Mouse (Mus musculus) spleen, postnatal 36 days (tissue): Measurements from ENCODE around the gene Tgfbr3.

ENCODE experiments used
- DNase-seq, 2 experiments: peaks; one replicate each; pipeline ENCODE4 v3.0.0; 2022; ENCODE audit warnings: low spot score in 2 of 2, mixed read lengths in 1 of 2

The Tgfbr3 gene

DNA sequence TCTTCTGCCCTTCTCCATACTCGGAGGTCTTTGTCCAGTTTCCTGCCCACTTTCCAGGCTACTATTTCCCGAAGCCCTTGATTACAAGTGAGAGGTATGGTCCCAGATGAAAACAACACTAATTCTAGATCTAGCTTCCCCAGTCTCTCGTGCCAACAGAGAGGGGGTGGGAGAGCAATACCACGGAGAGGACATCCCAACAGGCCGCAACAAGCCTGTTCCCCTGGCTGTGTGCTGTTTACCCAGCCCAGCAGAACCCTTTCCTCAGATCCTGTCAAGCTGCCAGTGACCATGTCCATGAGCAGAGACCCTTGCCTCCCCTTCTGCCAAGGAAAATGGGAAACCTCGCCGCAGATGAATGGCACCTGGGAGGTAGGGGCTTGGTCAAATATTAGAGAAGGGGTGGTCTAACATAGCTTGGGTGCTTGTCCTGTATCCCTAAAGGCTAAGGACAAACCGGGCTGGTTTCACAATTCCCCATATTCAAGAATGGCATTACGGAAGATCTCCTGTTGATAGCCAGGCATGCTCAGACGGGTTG, 77.5 kb downstream of the Tgfbr3 start:
- DNase-seq: no peak

DNA sequence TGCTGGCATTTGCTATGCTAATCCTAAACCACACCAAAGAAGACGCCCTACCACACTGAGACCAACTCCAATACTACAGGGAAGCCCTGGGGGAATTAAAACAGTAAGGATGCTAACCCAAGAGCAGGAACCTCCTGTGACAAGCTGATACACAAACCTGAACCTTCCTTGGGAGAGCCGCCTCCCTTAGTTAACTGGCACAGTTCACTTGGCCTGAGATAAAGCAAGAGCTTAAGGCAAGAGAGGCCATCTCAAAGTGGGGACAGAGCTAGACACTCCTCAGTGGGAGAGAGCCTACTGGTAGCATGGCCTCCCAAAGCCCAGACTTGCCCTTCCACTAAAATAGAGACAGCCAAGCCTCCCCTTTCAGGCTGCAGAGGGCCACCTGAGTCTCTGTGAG, 79.4 kb downstream of the Tgfbr3 start:
- no peak for DNase-seq

DNA sequence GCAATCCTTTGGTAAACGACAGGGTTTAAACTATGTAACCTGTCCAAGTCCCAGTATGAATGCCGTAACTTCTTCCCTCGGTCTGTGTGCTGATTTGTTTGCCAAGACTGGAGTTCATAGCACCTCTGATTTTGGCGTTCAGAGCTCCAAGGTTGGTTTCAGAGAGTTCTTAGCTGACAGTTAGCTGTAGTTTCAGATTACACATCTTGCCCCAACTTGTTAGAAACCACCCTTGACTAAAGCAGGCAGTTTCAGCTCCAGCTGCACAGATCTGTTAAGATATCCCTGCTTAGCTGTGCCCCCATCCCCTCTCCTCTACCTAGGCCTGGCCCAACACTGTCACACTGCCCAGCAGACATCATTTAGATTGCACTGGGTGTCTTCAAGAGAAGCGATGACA, 81.5 kb downstream of the Tgfbr3 start:
- no peak for DNase-seq

DNA sequence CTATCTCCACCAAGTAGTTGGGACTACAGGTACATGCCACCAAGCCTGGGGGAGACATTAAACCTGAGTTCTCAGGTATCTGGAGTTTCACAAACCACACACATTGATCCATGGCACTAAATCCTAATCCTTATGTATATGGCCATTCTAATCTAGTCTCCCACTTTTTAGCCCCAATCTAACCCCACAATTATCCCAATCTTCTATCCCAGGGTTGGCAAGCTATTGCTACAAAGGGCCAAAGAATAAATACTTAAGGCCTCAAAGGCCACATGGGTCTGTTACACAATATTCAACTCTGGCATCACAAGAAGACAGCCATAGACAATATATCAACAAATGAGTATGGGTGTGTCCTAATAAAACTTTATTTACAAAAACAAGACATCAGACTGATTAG, 85.1 kb downstream of the Tgfbr3 start:
- DNase-seq: no peak

DNA sequence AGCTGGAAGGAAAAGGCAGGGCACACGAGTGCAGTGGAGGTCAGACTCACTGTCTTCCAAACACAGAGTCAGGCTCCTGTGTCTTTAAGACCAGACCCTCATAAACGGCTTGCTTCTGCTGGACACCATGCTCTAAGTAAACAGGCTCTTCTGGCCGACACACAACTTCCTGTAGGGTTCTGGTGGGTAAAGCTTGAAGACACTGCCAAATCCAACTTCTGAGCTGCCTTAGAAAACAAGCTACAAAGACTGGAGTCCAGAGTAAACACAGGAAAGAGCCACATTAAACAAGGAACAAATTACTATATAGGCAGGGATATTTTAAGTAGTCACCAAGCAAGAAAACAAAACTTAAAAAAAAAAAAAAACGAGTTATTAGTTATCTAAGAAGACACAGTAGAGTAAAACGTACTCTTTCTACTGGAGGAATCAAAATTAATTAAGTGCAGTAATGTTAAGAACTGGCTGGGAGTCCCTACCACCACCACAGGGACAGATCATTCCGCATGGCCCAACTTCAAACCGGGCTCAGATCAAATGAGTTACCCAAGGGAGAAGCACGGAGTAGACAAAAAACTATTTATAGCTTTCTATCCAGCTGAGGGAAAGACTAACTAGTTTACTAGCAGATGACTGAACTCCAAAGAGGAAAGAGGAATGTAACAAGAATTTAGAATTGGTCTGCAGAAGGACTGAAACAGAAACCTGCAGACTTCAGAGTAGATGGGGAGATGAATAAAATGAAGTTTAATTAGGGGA, 86.4 kb downstream of the Tgfbr3 start:
- DNase-seq: no peak

DNA sequence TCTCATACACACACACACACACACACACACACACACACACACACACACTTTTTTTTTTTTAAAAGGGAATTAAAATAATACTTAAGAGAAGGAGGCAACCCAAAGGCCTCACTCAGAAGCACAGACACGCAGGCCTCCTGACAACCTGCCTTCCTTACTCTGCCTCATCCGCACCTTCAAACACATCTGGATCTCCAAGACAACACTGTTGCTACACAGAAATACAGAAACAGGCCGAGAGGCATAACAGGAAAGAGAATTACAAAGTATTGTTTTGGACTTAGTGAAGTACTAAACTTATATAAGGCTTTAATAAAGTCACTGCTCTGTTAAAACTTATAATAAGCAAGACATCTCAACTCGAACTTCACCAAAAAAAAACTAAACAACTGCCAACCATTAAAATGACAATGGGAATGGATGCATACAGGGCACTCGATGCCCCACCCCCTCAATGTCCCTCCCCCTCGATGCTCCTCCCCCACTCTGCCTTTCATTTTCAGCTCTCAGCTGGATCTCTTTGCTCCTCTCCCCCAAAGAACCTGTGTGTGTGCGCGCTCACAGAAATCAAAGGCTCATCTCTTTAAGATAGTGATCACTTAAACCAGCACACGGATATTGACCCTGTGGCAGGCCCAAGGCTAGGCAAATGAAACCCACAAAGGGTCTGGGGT, 87.8 kb downstream of the Tgfbr3 start:
- DNase-seq: no peak

DNA sequence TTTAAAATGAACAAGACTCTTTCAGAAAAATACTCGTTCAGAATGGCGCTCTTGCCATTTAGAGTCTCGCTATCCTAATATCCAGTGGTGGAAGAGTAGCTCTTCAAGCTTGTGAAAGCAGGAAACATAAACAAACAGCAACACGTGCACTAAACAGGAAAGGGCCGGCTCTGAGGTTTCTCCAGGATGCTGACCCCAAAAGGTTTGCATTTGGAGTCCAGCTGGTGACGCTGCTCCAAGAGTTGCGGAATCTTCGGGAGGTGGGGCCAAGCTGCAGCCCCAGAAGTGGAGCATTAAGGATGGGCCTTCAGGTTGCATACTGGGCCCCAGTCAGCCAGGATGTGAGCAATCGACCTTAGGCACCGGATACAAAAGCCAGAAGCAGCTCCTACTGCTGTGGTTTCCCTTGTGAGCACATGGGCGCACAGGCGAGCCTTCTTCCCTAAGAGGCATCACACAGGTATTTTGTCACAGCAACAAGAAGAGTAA, 88.5 kb downstream of the Tgfbr3 start:
- DNase-seq: no peak

DNA sequence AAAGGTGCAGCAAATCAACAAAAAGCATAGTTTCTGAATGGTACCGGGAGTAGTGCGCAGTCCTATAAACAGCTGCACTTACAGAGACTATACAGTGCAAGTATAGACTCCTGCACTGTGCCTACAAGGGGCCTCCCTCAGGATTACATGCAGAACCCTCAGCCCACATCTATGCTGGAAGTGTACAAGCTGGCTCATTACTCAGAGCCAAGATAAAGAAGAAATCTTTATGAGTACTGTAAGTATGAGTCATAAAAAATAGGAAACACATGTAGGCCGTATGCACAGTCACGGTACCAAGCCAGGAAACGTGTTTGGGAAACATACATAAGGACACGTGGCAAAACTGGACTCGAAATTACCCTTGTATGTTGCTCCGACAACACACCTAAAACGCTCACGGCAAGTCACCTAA, 89.2 kb downstream of the Tgfbr3 start:
- DNase-seq: no peak

DNA sequence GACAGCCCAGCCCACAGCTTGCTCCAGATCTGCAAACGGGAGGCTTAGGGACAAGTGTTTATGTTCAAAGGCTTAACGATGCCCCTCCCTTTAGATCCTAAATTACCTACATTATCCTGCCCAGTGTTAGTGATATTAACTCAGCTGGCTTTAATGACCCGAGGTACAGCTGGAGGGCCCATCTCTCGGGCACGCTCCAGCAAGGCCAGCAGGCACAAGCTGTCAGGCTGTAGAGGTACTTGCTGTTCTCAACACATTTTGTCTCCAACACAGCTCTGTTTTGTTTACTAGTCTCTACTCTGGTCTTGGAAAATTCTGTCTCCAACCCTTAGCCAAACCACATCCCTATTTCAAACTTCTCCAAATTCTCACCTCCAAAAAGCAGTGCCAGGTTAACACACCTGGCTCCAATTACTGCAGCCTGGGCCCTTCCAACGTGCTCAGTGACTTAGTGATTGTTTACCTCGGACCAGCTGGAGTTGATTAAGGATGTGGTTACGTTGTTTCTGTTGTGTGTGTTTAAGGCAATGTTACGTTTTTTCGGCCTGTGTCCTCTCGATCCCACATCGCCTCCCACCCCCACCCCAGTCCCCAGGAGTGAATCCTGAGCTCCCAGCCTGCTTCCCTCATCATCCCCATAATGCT, 93.6 kb downstream of the Tgfbr3 start:
- no peak for DNase-seq

DNA sequence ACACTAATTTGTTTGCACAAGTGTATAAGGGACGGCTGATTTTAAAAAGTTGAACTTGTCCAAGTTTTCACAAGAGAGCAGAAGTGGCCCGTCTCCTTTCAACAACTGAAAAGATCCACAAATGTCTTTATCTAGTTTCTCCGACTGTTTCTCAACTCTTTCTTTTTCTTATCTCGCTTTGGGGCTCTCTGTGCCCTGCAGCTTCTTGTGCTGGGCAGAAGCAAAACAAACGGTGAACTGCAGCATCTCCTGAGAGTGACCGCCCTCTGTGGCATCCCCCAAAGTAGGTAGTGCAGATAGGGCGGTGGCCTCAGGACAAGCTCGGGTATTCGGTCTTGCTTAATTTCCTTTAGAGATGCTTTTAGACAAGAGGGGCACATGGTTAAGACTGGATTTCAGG, 96.3 kb downstream of the Tgfbr3 start:
- DNase-seq: no peak

DNA sequence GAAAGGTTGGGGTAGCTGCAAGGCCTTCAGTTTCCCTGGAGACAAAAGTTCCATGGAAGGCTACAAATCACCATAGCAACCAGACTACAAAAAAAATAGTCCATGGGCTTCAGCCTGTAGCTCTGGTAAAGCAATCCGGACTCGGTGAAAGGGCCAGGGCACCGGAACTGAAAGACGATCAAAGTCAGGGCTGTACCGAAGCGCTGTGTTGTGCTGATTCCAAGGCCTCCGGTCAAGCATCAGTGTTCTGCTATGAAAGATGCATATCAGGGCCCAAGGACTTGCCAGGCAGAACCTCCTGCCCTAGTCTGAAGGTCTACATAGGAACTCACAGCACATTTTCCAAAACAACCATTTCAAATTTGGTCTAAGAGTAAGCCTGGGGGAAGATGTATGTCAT, 97.1 kb downstream of the Tgfbr3 start:
- DNase-seq: no peak

DNA sequence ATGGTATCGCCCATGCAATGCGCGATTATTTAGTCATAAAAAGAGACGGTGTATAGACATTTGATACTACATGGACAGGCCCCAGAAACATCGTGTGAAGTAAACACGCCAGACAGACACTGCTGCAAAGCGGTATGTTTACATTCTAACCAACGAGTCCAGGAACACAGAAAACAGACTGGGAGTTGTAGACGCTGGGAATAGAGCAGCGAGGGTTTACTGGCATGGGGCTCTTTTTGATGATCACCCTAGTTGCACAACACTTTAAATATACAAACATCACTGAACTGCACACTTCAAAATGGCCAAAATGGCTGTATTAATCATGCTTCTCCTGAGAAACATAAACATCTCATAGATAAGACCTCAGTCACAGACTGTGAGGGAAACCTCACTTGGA, 100.9 kb downstream of the Tgfbr3 start:
- no peak for DNase-seq

DNA sequence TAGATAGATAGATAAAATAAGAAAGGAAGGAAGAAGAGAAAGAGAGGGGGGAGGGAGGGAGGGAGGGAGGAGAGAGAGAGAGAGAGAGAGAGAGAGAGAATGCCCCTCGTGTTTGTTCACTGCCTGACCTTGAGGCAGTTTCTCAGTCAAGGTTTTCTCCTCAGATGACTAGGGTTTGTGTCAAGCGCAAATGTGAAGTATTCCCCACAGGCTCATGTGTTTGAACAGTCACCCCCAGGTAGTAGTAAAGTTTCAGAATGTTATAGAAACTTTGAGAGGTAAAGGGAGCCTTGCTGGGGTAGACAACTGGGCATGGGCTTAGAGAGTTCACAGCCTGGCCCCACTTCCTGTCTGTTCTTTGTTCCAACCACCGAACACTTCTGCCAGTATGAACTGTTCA, 103.2 kb downstream of the Tgfbr3 start:
- DNase-seq: no peak

DNA sequence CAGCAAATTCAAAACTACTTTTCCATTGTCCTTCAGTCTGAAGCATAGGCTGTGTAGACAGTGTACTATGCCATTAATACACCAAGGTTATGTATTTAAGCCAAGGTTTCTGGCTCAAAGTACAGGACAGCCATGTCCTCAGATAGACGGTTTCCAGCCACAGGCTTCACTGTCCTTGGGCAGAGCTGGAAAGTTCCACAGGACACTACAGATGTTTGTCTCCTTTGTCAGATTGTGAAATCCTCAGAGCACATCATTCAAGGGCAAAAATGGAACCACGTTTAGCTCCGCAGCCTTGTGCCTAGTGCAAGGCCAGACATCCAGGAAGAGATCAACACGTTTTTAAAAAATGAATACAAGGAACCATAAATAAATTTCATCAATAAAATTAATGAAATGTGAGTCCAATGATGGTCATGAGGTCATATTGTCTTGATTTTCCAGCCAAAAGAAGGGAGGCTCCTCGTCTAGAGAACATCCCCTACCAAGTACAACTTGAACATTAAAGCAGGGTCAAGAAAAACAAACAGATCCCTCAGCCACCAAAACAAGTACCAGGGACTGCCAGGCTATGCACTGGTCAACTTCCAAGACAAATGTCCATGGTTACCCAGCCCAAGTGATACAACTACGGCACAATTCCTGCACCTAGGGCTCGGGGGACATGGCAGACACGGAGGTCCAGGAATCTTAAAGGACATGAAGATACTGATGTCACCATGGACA, 105.1 kb downstream of the Tgfbr3 start:
- no peak for DNase-seq

DNA sequence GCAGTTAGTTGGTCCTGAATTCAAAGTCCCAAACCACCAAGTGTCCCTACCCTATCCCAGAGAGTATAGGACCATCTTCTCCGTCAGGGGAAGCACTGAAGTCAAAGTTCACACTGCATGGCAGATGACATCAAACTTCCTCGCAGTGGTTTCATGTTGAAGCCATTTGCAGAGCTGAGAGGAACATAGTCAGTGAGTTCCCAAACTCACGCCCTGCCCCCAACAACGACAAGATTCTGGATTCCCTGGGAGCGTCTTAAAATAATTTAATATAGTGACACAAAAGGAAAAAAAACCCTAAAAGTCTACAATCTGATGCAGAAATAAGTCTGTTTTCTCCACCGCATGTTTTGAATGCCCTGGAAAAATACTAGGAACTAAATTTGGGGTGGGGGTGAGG, 105.9 kb downstream of the Tgfbr3 start:
- DNase-seq: no peak

DNA sequence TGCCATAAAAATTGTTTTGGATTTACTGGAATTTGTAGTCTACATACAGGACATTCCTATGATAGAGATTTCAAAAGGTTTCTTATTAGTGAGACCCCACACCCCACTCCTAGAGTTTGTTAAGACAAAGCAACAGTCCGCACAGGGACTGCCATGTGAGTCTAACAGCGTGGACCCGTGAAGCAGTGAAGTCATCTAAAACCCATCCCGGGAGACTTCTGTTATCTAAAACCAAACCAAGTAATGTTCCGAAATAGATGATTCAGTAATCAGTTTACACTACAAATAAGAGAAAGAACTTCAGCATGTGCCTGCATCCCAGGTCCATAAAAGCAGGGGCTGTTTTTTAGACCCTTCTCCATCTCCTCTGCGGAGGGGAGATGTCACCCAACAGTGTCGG, 106.7 kb downstream of the Tgfbr3 start:
- DNase-seq: no peak

DNA sequence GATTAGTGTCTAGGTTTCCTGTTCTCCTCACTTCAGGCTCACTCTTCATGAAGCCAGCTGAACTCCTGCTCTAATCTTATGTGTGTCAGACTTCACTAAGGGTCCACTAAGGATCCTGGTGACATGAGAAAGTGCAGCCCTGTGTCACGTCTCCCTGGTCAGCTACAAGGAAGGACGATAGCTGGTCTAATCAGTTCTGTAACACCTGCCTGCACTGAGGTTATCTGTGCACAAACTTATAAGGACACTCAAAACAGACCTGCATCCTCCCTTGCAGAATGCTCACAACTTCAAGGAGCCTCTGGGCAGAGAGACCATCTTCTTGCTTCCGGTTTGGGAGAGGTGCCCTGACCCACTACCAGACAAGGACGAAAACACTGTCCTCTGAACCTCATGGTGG, 107.6 kb downstream of the Tgfbr3 start:
- DNase-seq: no peak

DNA sequence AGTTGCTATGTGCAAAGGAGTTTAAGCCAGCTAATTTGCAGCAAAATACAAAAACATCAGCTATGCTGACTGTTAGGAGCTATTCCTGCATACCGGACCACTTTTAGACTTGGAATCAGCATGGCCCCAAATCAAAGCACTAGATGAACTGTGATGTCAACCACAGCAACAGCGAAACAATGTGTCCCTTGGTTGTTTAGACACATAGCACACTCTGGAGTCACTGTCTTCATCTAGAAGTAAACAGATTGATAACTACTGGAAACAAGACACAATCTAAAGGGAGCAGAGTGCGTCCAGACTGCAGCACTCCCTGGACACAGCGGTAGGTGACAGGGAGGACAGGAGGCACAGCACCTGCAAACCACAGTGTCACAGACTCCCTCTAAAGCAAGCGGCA, 110.2 kb downstream of the Tgfbr3 start:
- no peak for DNase-seq

DNA sequence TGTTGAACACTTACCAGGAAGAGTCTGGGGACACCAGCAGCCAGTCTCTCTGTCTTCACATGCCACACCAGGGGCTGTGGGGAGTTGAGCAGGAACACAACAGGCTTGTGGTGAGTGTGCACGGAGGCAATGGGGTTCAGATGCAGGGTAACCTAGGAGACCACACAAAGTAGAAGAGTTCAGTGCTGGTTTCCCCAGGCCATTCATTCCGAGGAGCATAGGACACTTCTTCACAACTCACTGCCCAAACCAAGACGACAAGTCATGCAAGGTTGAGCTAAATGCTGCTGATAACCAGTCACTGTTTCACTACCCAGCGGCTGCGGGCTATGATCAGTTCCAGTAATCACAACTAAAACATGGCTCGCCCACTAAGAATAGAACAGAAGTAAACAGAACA, 111.6 kb downstream of the Tgfbr3 start:
- no peak for DNase-seq

DNA sequence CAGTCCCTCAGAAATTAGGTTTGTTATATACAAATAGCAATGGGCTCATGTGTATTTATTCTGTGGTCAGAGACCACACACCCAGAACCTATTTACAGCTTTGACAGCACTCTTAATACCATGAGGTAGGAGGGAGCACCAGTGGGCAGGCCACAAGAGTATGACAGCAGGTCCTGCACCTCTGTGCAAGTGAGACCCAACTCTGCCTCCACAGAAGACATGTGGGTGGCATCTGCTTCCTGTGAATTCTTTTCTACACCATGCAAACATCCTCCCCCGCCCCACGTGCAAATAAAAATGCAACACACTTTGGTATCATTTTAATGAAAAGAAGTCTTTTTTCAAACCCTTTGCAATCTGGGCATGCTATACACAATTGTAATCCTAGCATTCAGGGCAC, 112.2 kb downstream of the Tgfbr3 start:
- peak in 1 of 2 experiments; percentile 24 for DNase-seq

DNA sequence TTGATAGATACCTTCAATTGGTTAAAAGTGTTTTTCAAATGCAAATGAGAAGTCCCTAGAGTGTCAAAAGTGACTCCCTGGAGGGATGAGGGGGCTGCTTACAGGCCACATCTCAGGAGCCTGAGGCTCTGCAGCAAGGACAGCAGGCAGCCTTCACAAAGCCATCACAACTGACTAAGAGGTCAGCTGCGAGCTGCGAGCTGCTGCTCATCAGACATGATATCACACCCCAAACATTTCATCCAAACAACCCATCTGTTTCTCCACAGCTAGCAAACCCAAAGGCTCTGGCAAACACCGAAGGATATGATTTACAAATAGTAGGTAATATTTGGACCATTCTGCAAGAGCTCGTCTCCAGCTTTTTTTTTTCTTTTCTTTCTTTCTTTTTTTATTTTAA, 112.6 kb downstream of the Tgfbr3 start:
- DNase-seq: no peak

DNA sequence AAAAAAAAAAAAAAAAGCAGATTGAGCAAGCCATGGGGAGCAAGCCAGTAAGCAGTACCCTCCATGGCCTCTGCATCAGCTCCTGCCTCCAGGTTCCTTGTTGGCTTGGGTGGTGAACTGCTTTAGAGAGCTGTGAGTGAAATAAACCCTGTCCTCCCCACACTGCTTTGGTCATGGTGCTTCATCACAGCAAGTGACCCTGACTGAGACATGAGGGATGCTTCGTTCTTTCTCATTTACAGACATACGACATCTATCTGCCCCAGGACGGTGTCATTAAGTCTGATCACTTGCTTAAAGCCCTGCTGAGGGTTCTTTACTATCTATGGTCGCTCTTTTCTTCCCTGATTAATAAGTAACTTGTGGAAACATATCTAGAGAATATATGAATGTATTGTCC, 113.2 kb downstream of the Tgfbr3 start:
- DNase-seq: no peak
